Mouse (Mus musculus) small intestine, adult 2 months (tissue): ENCODE results near the gene Nup188. TPM values are rescaled to one million over a fixed set of nuclear protein-coding genes. Genes with fewer than 3 reads are reported as not detected.

Experiments used
- H3K27ac ChIP-seq: fragments of 200-500 bp; 2 replicates; pipeline ENCODE4 v1.5.1; 2012; ENCODE audit warnings: low read depth, low read length, control low read depth, inconsistent platforms; ENCODE audit not compliant: insufficient read depth
- H3K27me3 ChIP-seq: fragments of 200-500 bp; 2 replicates; pipeline ENCODE4 v1.6.1; 2012; ENCODE audit warnings: mild to moderate bottlenecking, moderate library complexity, low read length, inconsistent platforms; ENCODE audit not compliant: control insufficient read depth, insufficient read depth
- H3K36me3 ChIP-seq: fragments of 200-500 bp; 2 replicates; pipeline ENCODE4 v1.6.1; 2012; ENCODE audit warnings: mild to moderate bottlenecking, low read length, control low read depth, inconsistent platforms; ENCODE audit not compliant: control insufficient read depth, insufficient read depth
- H3K4me1 ChIP-seq: fragments of 200-500 bp; 2 replicates; pipeline ENCODE4 v1.6.1; 2012; ENCODE audit warnings: low read length, inconsistent platforms, mixed read lengths; ENCODE audit not compliant: control insufficient read depth, insufficient read depth, insufficient read length
- H3K4me3 ChIP-seq: fragments of 200-500 bp; 2 replicates; pipeline ENCODE4 v1.5.1; 2012; ENCODE audit warnings: low read depth, mild to moderate bottlenecking, control low read depth, inconsistent platforms, low read length, moderate library complexity
- CTCF ChIP-seq: fragments of 200-500 bp; IDR thresholded peaks from 2 replicates; pipeline ENCODE4 v1.5.1; 2012; ENCODE audit warnings: low read depth, mild to moderate bottlenecking, control low read depth, inconsistent platforms, low read length, moderate library complexity, mixed read lengths; ENCODE audit not compliant: insufficient replicate concordance, insufficient read length; ENCODE audit errors: extremely low read depth
- POLR2A ChIP-seq: fragments of 200-500 bp; IDR thresholded peaks from 2 replicates; pipeline ENCODE4 v1.6.1; 2012; ENCODE audit warnings: low read depth, mild to moderate bottlenecking, control low read depth, inconsistent platforms, low read length, moderate library complexity
- WGBS: fragments of 180-500 bp; shearing (Covaris S2); methylation state at CpG from one replicate; pipeline ENCODE4 v1.1.7; 2018; 5-methylcytosine and 5-hydroxymethylcytosine counted together
- polyA plus RNA-seq: library from polyadenylated mRNA; depleted of rRNA; stranded (reverse); fragments of >200 nt; gene quantifications from 2 replicates; pipeline ENCODE4 v1.2.3, GENCODE M21; 2012

Nup188 gene
- polyA plus RNA-seq, 1 experiment = 21.4 TPM

DNA sequence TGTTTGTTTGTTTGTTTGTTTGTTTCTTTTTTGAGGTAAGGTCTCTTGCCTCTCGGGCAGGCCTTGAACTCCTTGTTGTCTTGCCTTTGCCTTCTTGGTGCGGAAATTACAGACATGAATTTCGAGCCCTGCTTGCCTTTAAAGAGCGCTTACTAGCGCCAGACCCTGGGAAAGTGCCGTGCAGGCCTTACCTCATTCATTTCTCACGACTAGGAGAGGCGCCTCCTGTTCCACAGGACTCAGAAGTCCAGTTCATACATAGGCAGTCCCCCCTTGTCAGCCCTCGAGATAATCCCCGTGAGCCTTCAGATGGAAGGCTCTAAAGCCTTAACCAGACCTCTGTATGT, 803 bp downstream of the Nup188 start:
- H3K4me1 ChIP-seq = peaks cover 15% of the 10 kb centered on the region
- no peak overlapping the region for H3K27ac ChIP-seq
- TF ChIP-seq POLR2A (no peak), CTCF (no peak)
- peak overlapping the region; percentile 86 for H3K4me3 ChIP-seq
- H3K36me3 ChIP-seq = no peaks in the 10 kb centered on the region
- no peaks in the 10 kb centered on the region for H3K27me3 ChIP-seq
- WGBS = 1% methylated on average over 10 of the region's 10 CpGs

DNA sequence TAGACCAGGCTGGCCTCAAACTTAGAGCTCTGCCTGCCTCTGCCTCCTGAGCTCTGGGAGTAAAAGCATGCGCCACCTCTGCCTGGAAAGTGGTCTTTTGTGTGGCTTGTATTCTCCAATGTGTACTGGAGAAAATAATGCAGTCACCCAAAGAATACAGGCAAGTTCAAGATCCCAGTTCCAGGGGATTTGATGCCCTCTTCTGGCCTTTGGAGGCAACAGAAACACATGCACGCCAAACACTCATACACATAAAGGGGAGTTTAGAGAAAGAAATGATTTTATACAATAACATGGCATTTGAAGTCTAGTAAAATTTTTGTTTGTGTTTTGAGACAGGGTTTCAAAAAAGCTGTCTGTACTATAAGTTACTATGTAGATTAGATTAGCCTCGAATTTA, 13.3 kb downstream of the Nup188 start:
- no peak overlapping the region for H3K27ac ChIP-seq
- WGBS = 63% methylated on average over 3 of the region's 3 CpGs
- H3K27me3 ChIP-seq = no peaks in the 10 kb centered on the region
- H3K4me3 ChIP-seq = no peak overlapping the region
- no peak for TF ChIP-seq POLR2A
- H3K4me1 ChIP-seq = no peaks in the 10 kb centered on the region
- H3K36me3 ChIP-seq = peaks cover 34% of the 10 kb centered on the region

DNA sequence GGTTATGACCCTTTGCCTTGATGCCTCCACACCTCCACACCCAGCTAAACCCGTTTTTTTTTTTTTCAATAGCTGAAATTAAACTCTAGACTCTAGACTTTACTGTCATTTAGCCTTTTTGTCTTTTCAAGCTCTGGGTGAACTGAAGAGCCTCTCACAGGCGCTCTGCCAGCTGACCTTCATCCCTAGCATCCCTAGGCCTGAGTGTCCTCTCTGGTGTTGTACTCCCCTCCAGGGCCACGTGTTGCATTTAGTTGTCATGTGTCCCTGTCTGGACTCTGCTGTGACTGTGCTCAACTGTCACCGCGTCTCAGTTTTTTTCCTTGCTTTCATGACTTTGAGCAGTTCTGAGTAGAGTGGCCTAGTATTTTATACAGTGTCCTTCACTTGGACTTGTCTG, 13.8 kb downstream of the Nup188 start:
- Histone ChIP-seq H3K4me3 (no peak overlapping the region), H3K36me3 (peaks cover 38% of the 10 kb centered on the region), H3K27ac (no peak overlapping the region), H3K27me3 (no peaks in the 10 kb centered on the region), H3K4me1 (no peaks in the 10 kb centered on the region)
- TF ChIP-seq POLR2A = no peak
- 80% methylated on average over 5 of the region's 5 CpGs for WGBS

DNA sequence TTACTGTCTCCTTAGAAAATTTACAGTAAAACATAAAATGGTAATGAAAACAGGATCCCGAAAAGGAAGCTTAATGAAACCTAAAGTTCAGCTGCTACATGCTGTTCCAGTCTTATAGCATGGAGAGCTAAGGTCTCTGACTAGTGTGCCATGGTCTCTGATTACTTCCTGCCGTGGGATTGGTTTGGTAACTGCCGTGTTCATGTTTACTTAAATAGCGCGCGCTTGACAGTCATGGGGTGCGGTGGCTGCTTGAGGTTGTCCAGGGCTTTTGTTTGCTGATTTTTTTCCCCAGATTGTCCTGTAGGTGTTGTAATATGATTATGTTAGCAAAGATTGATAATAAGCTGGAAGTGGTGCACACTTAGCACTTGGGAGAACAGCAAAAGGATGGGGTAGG, 19.9 kb downstream of the Nup188 start:
- H3K4me3 ChIP-seq = no peak overlapping the region
- H3K36me3 ChIP-seq = peaks cover 61% of the 10 kb centered on the region
- no peaks in the 10 kb centered on the region for H3K27me3 ChIP-seq
- H3K4me1 ChIP-seq = no peaks in the 10 kb centered on the region
- 89% methylated on average over 7 of the region's 7 CpGs for WGBS
- TF ChIP-seq CTCF = no peak
- TF ChIP-seq POLR2A = no peak
- H3K27ac ChIP-seq = no peak overlapping the region

DNA sequence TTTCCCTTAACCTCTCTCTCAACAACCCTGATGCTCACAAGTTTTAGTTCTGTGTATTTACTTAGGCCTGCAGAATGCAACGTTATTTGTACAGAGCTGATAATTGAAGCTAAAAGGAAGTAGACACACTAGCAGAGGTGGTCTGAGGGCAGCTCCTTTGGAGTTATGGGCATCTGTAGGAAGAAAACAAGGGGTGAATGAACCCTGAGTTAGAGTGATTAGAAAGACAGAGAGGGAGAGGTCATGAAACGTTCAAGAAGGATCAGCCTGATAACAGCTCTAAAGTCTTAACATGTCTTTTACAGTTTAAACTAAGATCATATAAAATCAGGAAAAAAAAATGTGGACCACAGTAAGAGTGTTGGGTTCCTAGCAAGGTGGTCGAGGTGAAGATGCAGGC, 23.2 kb downstream of the Nup188 start:
- Histone ChIP-seq H3K4me1 (no peaks in the 10 kb centered on the region), H3K27ac (no peak overlapping the region), H3K36me3 (peaks cover 68% of the 10 kb centered on the region), H3K27me3 (no peaks in the 10 kb centered on the region), H3K4me3 (no peak overlapping the region)
- WGBS = 64% methylated on average over 3 of the region's 3 CpGs
- TF ChIP-seq CTCF (no peak), POLR2A (no peak)

DNA sequence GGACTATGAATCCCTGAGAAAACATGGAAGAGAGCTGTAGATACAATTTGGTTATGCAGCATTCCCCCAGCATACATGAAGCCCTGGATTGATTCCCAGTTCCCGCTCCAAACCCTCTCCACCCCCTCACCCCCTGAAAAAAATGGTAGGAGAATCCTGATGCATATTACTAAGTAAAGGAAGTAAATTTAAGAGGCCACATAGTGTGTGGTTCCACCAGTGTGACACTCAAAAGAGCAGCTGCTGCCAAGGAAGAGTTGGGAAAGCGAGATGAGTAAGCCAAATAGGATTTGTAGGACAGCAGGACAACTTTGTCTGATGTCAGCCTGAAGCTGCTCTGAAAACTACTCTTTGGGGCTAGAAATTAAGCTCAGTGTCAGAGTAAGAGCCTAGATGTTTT, 25.3 kb downstream of the Nup188 start:
- WGBS = 90% methylated on average over 2 of the region's 2 CpGs
- TF ChIP-seq POLR2A (no peak), CTCF (no peak)
- no peaks in the 10 kb centered on the region for H3K4me1 ChIP-seq
- peaks cover 69% of the 10 kb centered on the region for H3K36me3 ChIP-seq
- no peaks in the 10 kb centered on the region for H3K27me3 ChIP-seq
- H3K4me3 ChIP-seq = no peak overlapping the region
- no peak overlapping the region for H3K27ac ChIP-seq

DNA sequence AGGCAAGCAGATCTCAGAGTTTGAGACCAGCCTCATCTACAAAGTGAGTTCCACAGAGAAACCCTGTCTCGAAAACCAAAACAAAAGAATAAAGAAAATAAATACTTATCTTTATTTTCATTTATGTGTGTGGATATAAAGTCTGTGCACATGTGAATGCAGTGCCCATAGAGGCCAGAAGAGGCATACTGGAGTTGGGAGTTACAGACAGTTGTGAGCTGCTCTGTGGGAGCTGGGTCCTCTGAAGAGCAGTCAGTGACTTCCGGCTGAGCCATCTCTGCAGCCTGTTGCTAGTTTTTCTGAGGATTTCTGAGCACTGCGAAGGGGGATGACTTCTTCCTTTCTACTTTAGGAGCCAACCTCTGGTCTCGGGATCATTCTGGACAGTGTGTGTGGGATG, 29.9 kb downstream of the Nup188 start:
- WGBS = 98% methylated on average over 4 of the region's 4 CpGs
- TF ChIP-seq POLR2A = no peak
- no peak for TF ChIP-seq CTCF
- Histone ChIP-seq H3K36me3 (peaks cover 64% of the 10 kb centered on the region), H3K4me1 (no peaks in the 10 kb centered on the region), H3K4me3 (no peak overlapping the region), H3K27me3 (no peaks in the 10 kb centered on the region), H3K27ac (no peak overlapping the region)

DNA sequence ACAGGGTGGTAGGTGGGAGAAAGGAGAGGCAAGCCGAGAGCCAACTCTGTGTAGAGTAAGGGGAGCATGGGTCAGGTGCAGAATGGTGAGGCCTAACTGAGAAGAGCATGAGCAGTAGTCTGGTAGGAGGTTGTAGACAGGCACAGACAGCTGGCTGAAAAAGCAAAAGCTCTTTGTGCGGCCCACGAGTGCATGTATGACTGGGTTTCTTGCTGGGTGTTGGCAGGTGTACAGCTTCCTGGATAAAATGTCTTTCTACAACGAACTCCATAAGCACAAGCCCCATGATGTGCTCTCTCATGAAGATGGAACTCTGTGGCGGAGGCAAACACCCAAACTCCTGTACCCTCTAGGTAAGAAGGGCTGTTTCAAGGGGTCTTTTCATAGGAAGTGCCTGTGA, 30.8 kb downstream of the Nup188 start:
- no peak for TF ChIP-seq CTCF
- no peak for TF ChIP-seq POLR2A
- Histone ChIP-seq H3K4me1 (no peaks in the 10 kb centered on the region), H3K27me3 (no peaks in the 10 kb centered on the region), H3K27ac (no peak overlapping the region), H3K4me3 (no peak overlapping the region), H3K36me3 (peaks cover 68% of the 10 kb centered on the region)
- 87% methylated on average over 5 of the region's 5 CpGs for WGBS
